Mouse (Mus musculus): ENCODE results near the gene Sepsecs. TPM values are rescaled to one million over a fixed set of nuclear protein-coding genes. Genes with fewer than 3 reads are reported as not detected.

The Sepsecs gene
- polyA plus RNA-seq, 1 experiment: 0.03 TPM

GRCm38 (mm10) chr5:52654961-52655360 lies 14.5 kb downstream of the Sepsecs start:
- peaks cover 73% of the 10 kb centered on the region for H3K36me3 ChIP-seq (ENCODE audit: control insufficient read depth)
- H3K4me3 ChIP-seq (replicated peaks): no peak overlapping the region
- TF ChIP-seq TAL1 (IDR thresholded peaks at IDR 0.05; ENCODE audit: low read length) (no peak), GATA1 (IDR thresholded peaks at IDR 0.05; ENCODE audit: low read length) (no peak)
- H3K27me3 ChIP-seq (ENCODE audit: control insufficient read depth): no peaks in the 10 kb centered on the region
- H3K4me1 ChIP-seq (ENCODE audit: control insufficient read depth): no peaks in the 10 kb centered on the region
- no peaks in the 10 kb centered on the region for H3K9me3 ChIP-seq (ENCODE audit: control insufficient read depth, low read length)

GRCm38 (mm10) chr5:52652606-52653005 lies 16.9 kb downstream of the Sepsecs start:
- Histone ChIP-seq H3K4me3 (replicated peaks) (no peak overlapping the region), H3K27me3 (ENCODE audit: control insufficient read depth) (no peaks in the 10 kb centered on the region), H3K36me3 (ENCODE audit: control insufficient read depth) (peaks cover 64% of the 10 kb centered on the region), H3K9me3 (ENCODE audit: control insufficient read depth, low read length) (no peaks in the 10 kb centered on the region), H3K4me1 (ENCODE audit: control insufficient read depth) (no peaks in the 10 kb centered on the region)
- TF ChIP-seq TAL1 (IDR thresholded peaks at IDR 0.05; ENCODE audit: low read length): no peak
- no peak for TF ChIP-seq GATA1 (IDR thresholded peaks at IDR 0.05; ENCODE audit: low read length)

- Histone ChIP-seq H3K9me3 (ENCODE audit: control insufficient read depth, low read length) (no peaks in the 10 kb centered on the region), H3K36me3 (ENCODE audit: control insufficient read depth) (peaks cover 63% of the 10 kb centered on the region), H3K4me3 (replicated peaks) (no peak overlapping the region), H3K27me3 (ENCODE audit: control insufficient read depth) (no peaks in the 10 kb centered on the region), H3K4me1 (ENCODE audit: control insufficient read depth) (no peaks in the 10 kb centered on the region)
- no peak for TF ChIP-seq GATA1 (IDR thresholded peaks at IDR 0.05; ENCODE audit: low read length)
- TF ChIP-seq TAL1 (IDR thresholded peaks at IDR 0.05; ENCODE audit: low read length): no peak
Observed at GRCm38 (mm10) chr5:52652086-52652485, 17.4 kb downstream of the Sepsecs start.

- no peaks in the 10 kb centered on the region for H3K27me3 ChIP-seq (ENCODE audit: control insufficient read depth)
- H3K4me3 ChIP-seq (replicated peaks): no peak overlapping the region
- TF ChIP-seq TAL1 (IDR thresholded peaks at IDR 0.05; ENCODE audit: low read length) (no peak), GATA1 (IDR thresholded peaks at IDR 0.05; ENCODE audit: low read length) (no peak)
- no peaks in the 10 kb centered on the region; the same call in 1 of the 2 replicates for H3K9me3 ChIP-seq (ENCODE audit: control insufficient read depth, low read length)
- H3K4me1 ChIP-seq (ENCODE audit: control insufficient read depth): 0 out of 2 replicates have a peak, but pooled peaks cover 1% of the 10 kb centered on the region
- peaks cover 82% of the 10 kb centered on the region for H3K36me3 ChIP-seq (ENCODE audit: control insufficient read depth)
Observed at GRCm38 (mm10) chr5:52643947-52644840, 25.3 kb downstream of the Sepsecs start.

- Histone ChIP-seq H3K4me3 (replicated peaks) (no peak overlapping the region), H3K9me3 (ENCODE audit: control insufficient read depth, low read length) (no peaks in the 10 kb centered on the region; the same call in 1 of the 2 replicates), H3K4me1 (ENCODE audit: control insufficient read depth) (peaks cover 1% of the 10 kb centered on the region; the same call in 1 of the 2 replicates), H3K36me3 (ENCODE audit: control insufficient read depth) (peaks cover 66% of the 10 kb centered on the region), H3K27me3 (ENCODE audit: control insufficient read depth) (no peaks in the 10 kb centered on the region)
- TF ChIP-seq GATA1 (IDR thresholded peaks at IDR 0.05; ENCODE audit: low read length): no peak
- TF ChIP-seq TAL1 (IDR thresholded peaks at IDR 0.05; ENCODE audit: low read length): no peak
Observed at GRCm38 (mm10) chr5:52641736-52642135, 27.8 kb downstream of the Sepsecs start.

GRCm38 (mm10) chr5:52638916-52639315 lies 30.6 kb downstream of the Sepsecs start:
- TF ChIP-seq TAL1 (IDR thresholded peaks at IDR 0.05; ENCODE audit: low read length) (no peak), GATA1 (IDR thresholded peaks at IDR 0.05; ENCODE audit: low read length) (no peak)
- Histone ChIP-seq H3K4me1 (ENCODE audit: control insufficient read depth) (peaks cover 3% of the 10 kb centered on the region; the same call in 1 of the 2 replicates), H3K4me3 (replicated peaks) (no peak overlapping the region), H3K27me3 (ENCODE audit: control insufficient read depth) (no peaks in the 10 kb centered on the region), H3K36me3 (ENCODE audit: control insufficient read depth) (peaks cover 38% of the 10 kb centered on the region), H3K9me3 (ENCODE audit: control insufficient read depth, low read length) (no peaks in the 10 kb centered on the region)

- Histone ChIP-seq H3K4me1 (ENCODE audit: control insufficient read depth) (peaks cover 3% of the 10 kb centered on the region; the same call in 1 of the 2 replicates), H3K9me3 (ENCODE audit: control insufficient read depth, low read length) (no peaks in the 10 kb centered on the region), H3K4me3 (replicated peaks) (no peak overlapping the region), H3K36me3 (ENCODE audit: control insufficient read depth) (peaks cover 29% of the 10 kb centered on the region), H3K27me3 (ENCODE audit: control insufficient read depth) (no peaks in the 10 kb centered on the region)
- TF ChIP-seq GATA1 (IDR thresholded peaks at IDR 0.05; ENCODE audit: low read length) (no peak), TAL1 (IDR thresholded peaks at IDR 0.05; ENCODE audit: low read length) (no peak)
Observed at GRCm38 (mm10) chr5:52638006-52638405, 31.5 kb downstream of the Sepsecs start.

GRCm38 (mm10) chr5:52636923-52637322 lies 32.6 kb downstream of the Sepsecs start:
- peaks cover 18% of the 10 kb centered on the region for H3K36me3 ChIP-seq (ENCODE audit: control insufficient read depth)
- TF ChIP-seq GATA1 (IDR thresholded peaks at IDR 0.05; ENCODE audit: low read length) (no peak), TAL1 (IDR thresholded peaks at IDR 0.05; ENCODE audit: low read length) (no peak)
- H3K4me1 ChIP-seq (ENCODE audit: control insufficient read depth): peaks cover 1% of the 10 kb centered on the region; the same call in 1 of the 2 replicates
- H3K4me3 ChIP-seq (replicated peaks): no peak overlapping the region
- no peaks in the 10 kb centered on the region for H3K9me3 ChIP-seq (ENCODE audit: control insufficient read depth, low read length)
- H3K27me3 ChIP-seq (ENCODE audit: control insufficient read depth): no peaks in the 10 kb centered on the region

GRCm38 (mm10) chr5:52636025-52636755 lies 33.3 kb downstream of the Sepsecs start:
- Histone ChIP-seq H3K4me3 (replicated peaks) (no peak overlapping the region), H3K27me3 (ENCODE audit: control insufficient read depth) (no peaks in the 10 kb centered on the region), H3K4me1 (ENCODE audit: control insufficient read depth) (peaks cover 1% of the 10 kb centered on the region; the same call in 1 of the 2 replicates), H3K36me3 (ENCODE audit: control insufficient read depth) (peaks cover 11% of the 10 kb centered on the region), H3K9me3 (ENCODE audit: control insufficient read depth, low read length) (no peaks in the 10 kb centered on the region)
- no peak for TF ChIP-seq TAL1 (IDR thresholded peaks at IDR 0.05; ENCODE audit: low read length)

Data from erythroblast, embryonic 14.5 days (primary cell).